Mouse (Mus musculus) thymus, adult 2 months (tissue): ENCODE data around the gene Duxbl3. TPM values are rescaled to one million over a fixed set of nuclear protein-coding genes. Genes with fewer than 3 reads are reported as not detected.
"Not testable (repeated sequence)": the region's sequence is repeated elsewhere in the genome, so short reads cannot be mapped to it uniquely, and the experiment has no call there.

ENCODE experiments used
- DNase-seq: peaks from one replicate; pipeline ENCODE4 v3.0.0; 2021
- H3K27ac ChIP-seq: fragments of 200-500 bp; 2 replicates; pipeline ENCODE4 v1.5.1; 2012; ENCODE audit warnings: low read length, control low read depth; ENCODE audit not compliant: control insufficient read depth, insufficient read depth
- H3K27me3 ChIP-seq: fragments of 200-500 bp; 2 replicates; pipeline ENCODE4 v1.6.1; 2012; ENCODE audit warnings: mild to moderate bottlenecking, low read length, moderate library complexity, mixed read lengths; ENCODE audit not compliant: control insufficient read depth, insufficient read depth
- H3K36me3 ChIP-seq: fragments of 200-500 bp; 2 replicates; pipeline ENCODE4 v1.6.1; 2012; ENCODE audit warnings: mild to moderate bottlenecking, low read length, moderate library complexity; ENCODE audit not compliant: control insufficient read depth, insufficient read depth
- H3K4me1 ChIP-seq: fragments of 200-500 bp; replicated peaks from 2 replicates; pipeline ENCODE4 v1.6.1; 2012; ENCODE audit warnings: low read length; ENCODE audit not compliant: control insufficient read depth, insufficient read depth
- H3K4me3 ChIP-seq: fragments of 200-500 bp; 2 replicates; pipeline ENCODE4 v1.5.1; 2012; ENCODE audit warnings: mild to moderate bottlenecking, low read length, control low read depth, moderate library complexity; ENCODE audit not compliant: control insufficient read depth, insufficient read depth
- CTCF ChIP-seq: fragments of 200-500 bp; IDR thresholded peaks from 2 replicates; pipeline ENCODE4 v1.5.1; 2012; ENCODE audit warnings: mild to moderate bottlenecking, control low read depth, low read length, moderate library complexity, borderline replicate concordance; ENCODE audit not compliant: control insufficient read depth, poor library complexity, insufficient read depth; ENCODE audit errors: extremely low read depth
- POLR2A ChIP-seq: fragments of 200-500 bp; IDR thresholded peaks from 2 replicates; pipeline ENCODE4 v1.6.1; 2012; ENCODE audit warnings: mild to moderate bottlenecking, low read length, control low read depth, moderate library complexity; ENCODE audit not compliant: control insufficient read depth, poor library complexity, insufficient read depth; ENCODE audit errors: extremely low read depth
- WGBS: fragments of 180-500 bp; shearing (Covaris S2); methylation state at CpG from one replicate; pipeline ENCODE4 v1.1.7; 2018; 5-methylcytosine and 5-hydroxymethylcytosine counted together
- polyA plus RNA-seq: library from polyadenylated mRNA; depleted of rRNA; stranded (reverse); fragments of >200 nt; gene quantifications from 2 replicates; pipeline ENCODE4 v1.2.3, GENCODE M21; 2012; rRNA removed

The Duxbl3 gene
- 0.51 and 0.75 TPM in 2 replicates for polyA plus RNA-seq

GRCm38 (mm10) chr14:26257756-26258617 is at the start of gene Duxbl3:
Duxbl3 (plus strand) TSS chr14:26257962.
- not testable (repeated sequence) for H3K4me3 ChIP-seq, H3K27ac ChIP-seq, H3K4me1 ChIP-seq, H3K36me3 ChIP-seq, DNase-seq, H3K27me3 ChIP-seq
- no CpG with 5 or more reads among the region's 25 CpGs for WGBS

- not testable (repeated sequence) for H3K27me3 ChIP-seq, H3K4me3 ChIP-seq, H3K27ac ChIP-seq, DNase-seq, H3K4me1 ChIP-seq, H3K36me3 ChIP-seq
- WGBS, result no CpG with 5 or more reads among the region's 5 CpGs
Measured at GRCm38 (mm10) chr14:26216233-26217000, 41.3 kb upstream of the Duxbl3 start.

GRCm38 (mm10) chr14:26237183-26237582 is 20.6 kb upstream of the Duxbl3 start:
- not testable (repeated sequence) for H3K27me3 ChIP-seq, H3K4me1 ChIP-seq, DNase-seq, H3K27ac ChIP-seq, H3K36me3 ChIP-seq, H3K4me3 ChIP-seq
- no CpG with 5 or more reads among the region's 2 CpGs for WGBS

GRCm38 (mm10) chr14:26258729-26259128 is 967 bp downstream of the Duxbl3 start:
- H3K4me3 ChIP-seq, H3K27me3 ChIP-seq, H3K4me1 ChIP-seq, H3K36me3 ChIP-seq, DNase-seq, H3K27ac ChIP-seq: not testable (repeated sequence)
- no CpG with 5 or more reads among the region's 6 CpGs for WGBS

GRCm38 (mm10) chr14:26286737-26287136 is 29.0 kb downstream of the Duxbl3 start:
- H3K27me3 ChIP-seq, DNase-seq, H3K4me1 ChIP-seq, H3K4me3 ChIP-seq, H3K36me3 ChIP-seq, H3K27ac ChIP-seq: not testable (repeated sequence)
- WGBS, result no CpG with 5 or more reads among the region's 2 CpGs

- Histone ChIP-seq H3K27me3 (no peaks in the 10 kb centered on the region), H3K27ac (no peak overlapping the region), H3K4me1 (no peaks in the 10 kb centered on the region), H3K36me3 (no peaks in the 10 kb centered on the region), H3K4me3 (no peak overlapping the region)
- 95% methylated on average over 1 of the region's 1 CpGs for WGBS
- DNase-seq, result no peak
- TF ChIP-seq CTCF, result no peak
- no peak for TF ChIP-seq POLR2A
Measured at GRCm38 (mm10) chr14:26293859-26294258, 36.1 kb downstream of the Duxbl3 start.

GRCm38 (mm10) chr14:26297055-26297454 is 39.3 kb downstream of the Duxbl3 start:
- H3K4me1 ChIP-seq, result no peaks in the 10 kb centered on the region
- no peak overlapping the region for H3K27ac ChIP-seq
- no peak for DNase-seq
- no peak for TF ChIP-seq CTCF
- no peak for TF ChIP-seq POLR2A
- no peaks in the 10 kb centered on the region for H3K27me3 ChIP-seq
- no peak overlapping the region for H3K4me3 ChIP-seq
- no peaks in the 10 kb centered on the region for H3K36me3 ChIP-seq
- 93% methylated on average over 4 of the region's 4 CpGs for WGBS
